Mouse (Mus musculus) ES-Bruce4 (cell line): ENCODE data around the gene Ube2h. TPM values are rescaled to one million over a fixed set of nuclear protein-coding genes. Genes with fewer than 3 reads are reported as not detected.

ENCODE experiments used
- H3K27ac ChIP-seq: 2 replicates; pipeline ENCODE4 v1.5.1; 2012; ENCODE audit warnings: low read length, inconsistent platforms; ENCODE audit not compliant: insufficient read depth
- H3K27me3 ChIP-seq: 2 replicates; pipeline ENCODE4 v1.6.1; 2012; ENCODE audit warnings: mild to moderate bottlenecking, low read length, inconsistent platforms; ENCODE audit not compliant: control insufficient read depth, poor library complexity, insufficient read depth, severe bottlenecking
- H3K36me3 ChIP-seq: 2 replicates; pipeline ENCODE4 v1.6.1; 2012; ENCODE audit warnings: inconsistent platforms, mild to moderate bottlenecking, low read length, moderate library complexity; ENCODE audit not compliant: control insufficient read depth, poor library complexity, insufficient read depth, severe bottlenecking
- H3K4me1 ChIP-seq: one replicate; pipeline ENCODE4 v1.8.1; 2011; ENCODE audit warnings: low read length; ENCODE audit not compliant: control insufficient read depth, insufficient read depth
- H3K4me3 ChIP-seq: 2 replicates; pipeline ENCODE4 v1.5.1; 2011; ENCODE audit warnings: low read depth, mild to moderate bottlenecking, low read length
- H3K9ac ChIP-seq: 2 replicates; pipeline ENCODE4 v1.6.1; 2012; ENCODE audit warnings: low read depth, mild to moderate bottlenecking, inconsistent platforms; ENCODE audit not compliant: poor library complexity, severe bottlenecking
- H3K9me3 ChIP-seq: replicated peaks from 2 replicates; pipeline ENCODE4 v1.6.1; 2012; ENCODE audit warnings: mild to moderate bottlenecking, low read length, inconsistent platforms; ENCODE audit not compliant: control insufficient read depth, poor library complexity, insufficient read depth, severe bottlenecking
- CTCF ChIP-seq: IDR thresholded peaks from one replicate; pipeline ENCODE4 v1.8.1; 2011; ENCODE audit warnings: low read depth, low read length
- EP300 ChIP-seq: IDR thresholded peaks from 2 replicates; pipeline ENCODE4 v1.6.1; 2011; ENCODE audit warnings: low read depth, low read length; ENCODE audit not compliant: insufficient read depth
- POLR2A ChIP-seq: IDR thresholded peaks from one replicate; pipeline ENCODE4 v1.8.1; 2011; ENCODE audit warnings: low read length; ENCODE audit not compliant: insufficient read depth
- polyA plus RNA-seq: library from polyadenylated mRNA; stranded (reverse); fragments of >200 nt; gene quantifications from 2 replicates; pipeline ENCODE4 v1.2.4, GENCODE M21; 2011; ENCODE audit warnings: low read depth; ENCODE audit not compliant: missing spikeins, insufficient read depth, insufficient read length

Ube2h gene
- polyA plus RNA-seq, 1 experiment: 64.6 TPM

DNA sequence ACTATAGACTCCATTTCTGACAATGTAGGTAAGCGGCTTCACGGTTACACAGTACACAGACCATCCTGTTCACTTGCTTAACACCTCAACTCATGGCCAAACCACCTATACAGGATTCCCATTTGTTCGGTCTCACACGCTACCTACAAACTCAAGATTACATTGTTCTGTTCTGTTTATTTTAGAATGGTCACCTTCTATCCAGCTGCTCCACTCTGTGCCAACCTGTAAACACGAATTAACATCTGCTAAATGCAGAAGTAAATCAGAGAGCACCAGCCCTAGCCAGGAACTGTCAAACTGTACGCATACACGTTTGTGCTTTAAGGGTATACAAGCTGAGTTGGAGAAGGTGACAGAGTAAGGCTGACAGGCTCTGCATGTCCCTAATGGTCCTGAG, 27.5 kb downstream of the Ube2h start:
- Histone ChIP-seq H3K27me3 (no peaks in the 10 kb centered on the region), H3K27ac (no peak overlapping the region), H3K9me3 (no peaks in the 10 kb centered on the region), H3K9ac (no peak overlapping the region), H3K4me1 (peaks cover 2% of the 10 kb centered on the region), H3K36me3 (peaks cover 5% of the 10 kb centered on the region; the same call in 1 of the 2 replicates), H3K4me3 (no peak overlapping the region)
- TF ChIP-seq CTCF: no peak
- no peak for TF ChIP-seq EP300
- no peak for TF ChIP-seq POLR2A

DNA sequence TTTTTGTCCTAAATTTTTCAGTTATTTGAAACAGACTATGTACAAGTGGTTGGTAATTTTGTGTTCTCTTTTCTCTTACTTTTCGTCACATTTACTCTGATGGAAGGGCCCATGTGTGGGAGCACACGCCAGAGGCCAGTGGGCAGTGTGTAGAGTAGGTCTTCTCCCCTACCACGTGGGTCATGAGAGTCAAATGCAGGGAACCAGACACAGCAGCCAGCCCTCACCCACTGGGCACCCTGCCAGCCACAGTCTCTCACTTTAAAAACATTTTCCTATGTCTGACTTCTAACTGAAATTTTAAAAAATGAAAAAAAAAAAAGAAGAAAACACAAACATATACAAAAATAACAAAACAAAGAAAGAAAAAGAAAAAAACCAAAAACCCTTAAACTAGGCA, 28.0 kb downstream of the Ube2h start:
- Histone ChIP-seq H3K9ac (no peak overlapping the region), H3K27me3 (no peaks in the 10 kb centered on the region), H3K9me3 (no peaks in the 10 kb centered on the region), H3K36me3 (peaks cover 5% of the 10 kb centered on the region; the same call in 1 of the 2 replicates), H3K4me1 (peaks cover 3% of the 10 kb centered on the region), H3K4me3 (no peak overlapping the region), H3K27ac (no peak overlapping the region)
- TF ChIP-seq EP300 (no peak), POLR2A (no peak), CTCF (no peak)

DNA sequence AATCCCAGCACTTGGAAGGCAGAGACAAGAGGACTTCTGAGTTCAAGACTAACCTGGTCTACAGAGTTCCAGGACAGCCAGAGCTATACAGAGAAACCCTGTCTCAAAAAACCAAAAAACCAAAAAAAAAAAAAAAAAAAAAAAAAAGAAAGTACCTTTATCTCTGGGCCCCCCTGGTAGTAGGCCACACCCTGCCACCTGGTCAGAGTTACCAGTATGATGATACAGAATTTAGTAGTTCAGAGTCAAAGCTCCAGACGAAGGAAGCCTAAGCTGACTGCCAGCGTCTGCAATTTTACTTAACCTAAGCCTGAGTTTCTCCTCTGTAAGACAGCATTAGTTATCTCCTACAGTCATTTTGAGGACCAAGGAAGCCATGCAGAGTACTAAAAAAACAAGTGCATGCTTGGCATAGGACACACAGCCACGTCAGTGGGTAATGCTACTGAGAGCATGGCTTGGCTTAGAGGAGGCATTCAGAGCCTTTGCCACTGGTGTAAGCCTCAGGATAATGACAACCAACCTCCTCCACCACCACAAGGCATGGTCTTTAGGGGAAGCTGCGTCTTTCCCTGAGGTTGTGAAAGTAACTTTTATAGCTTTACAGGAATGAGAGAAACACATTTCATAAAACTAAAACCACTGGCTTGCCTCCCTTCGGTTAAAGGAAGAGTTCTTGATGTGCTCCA, 29.0 kb downstream of the Ube2h start:
- peaks cover 5% of the 10 kb centered on the region; the same call in 1 of the 2 replicates for H3K36me3 ChIP-seq

DNA sequence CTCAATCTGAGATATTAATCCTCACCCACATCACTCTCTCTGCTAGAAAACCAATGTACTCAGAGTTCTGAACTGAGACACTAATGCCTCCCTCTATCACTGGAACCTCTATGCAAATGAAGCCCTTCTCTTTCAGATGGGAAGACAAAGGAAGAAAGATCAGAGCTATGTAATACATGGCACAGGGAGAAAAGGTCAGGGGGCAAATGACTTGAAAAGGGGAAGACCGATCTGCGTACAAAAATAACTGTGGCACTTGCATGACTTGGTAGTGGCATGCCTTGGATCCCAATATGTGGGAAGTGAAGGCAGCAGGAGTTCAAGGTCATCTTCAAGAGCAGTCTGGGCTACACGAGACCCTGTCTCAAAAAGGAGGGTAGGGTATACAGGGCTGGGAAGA, 31.4 kb downstream of the Ube2h start:
- H3K4me3 ChIP-seq: no peak overlapping the region
- peak overlapping the region; percentile 88 for H3K27ac ChIP-seq
- no peaks in the 10 kb centered on the region for H3K9me3 ChIP-seq
- no peak for TF ChIP-seq CTCF
- TF ChIP-seq EP300: 0 out of 2 replicates have a peak, but pooled peaks have one; percentile 40
- no peak for TF ChIP-seq POLR2A
- no peaks in the 10 kb centered on the region for H3K27me3 ChIP-seq
- no peak overlapping the region for H3K9ac ChIP-seq
- H3K36me3 ChIP-seq: peaks cover 4% of the 10 kb centered on the region; the same call in 1 of the 2 replicates
- H3K4me1 ChIP-seq: peaks cover 8% of the 10 kb centered on the region

More for the DNA sequence above, 29.0 kb downstream of the Ube2h start:
- peaks cover 8% of the 10 kb centered on the region for H3K4me1 ChIP-seq
- H3K9ac ChIP-seq: no peak overlapping the region
- TF ChIP-seq EP300 (no peak), POLR2A (no peak), CTCF (no peak)
- no peaks in the 10 kb centered on the region for H3K27me3 ChIP-seq
- peak overlapping the region; percentile 22 for H3K27ac ChIP-seq
- no peak overlapping the region for H3K4me3 ChIP-seq
- no peaks in the 10 kb centered on the region for H3K9me3 ChIP-seq

DNA sequence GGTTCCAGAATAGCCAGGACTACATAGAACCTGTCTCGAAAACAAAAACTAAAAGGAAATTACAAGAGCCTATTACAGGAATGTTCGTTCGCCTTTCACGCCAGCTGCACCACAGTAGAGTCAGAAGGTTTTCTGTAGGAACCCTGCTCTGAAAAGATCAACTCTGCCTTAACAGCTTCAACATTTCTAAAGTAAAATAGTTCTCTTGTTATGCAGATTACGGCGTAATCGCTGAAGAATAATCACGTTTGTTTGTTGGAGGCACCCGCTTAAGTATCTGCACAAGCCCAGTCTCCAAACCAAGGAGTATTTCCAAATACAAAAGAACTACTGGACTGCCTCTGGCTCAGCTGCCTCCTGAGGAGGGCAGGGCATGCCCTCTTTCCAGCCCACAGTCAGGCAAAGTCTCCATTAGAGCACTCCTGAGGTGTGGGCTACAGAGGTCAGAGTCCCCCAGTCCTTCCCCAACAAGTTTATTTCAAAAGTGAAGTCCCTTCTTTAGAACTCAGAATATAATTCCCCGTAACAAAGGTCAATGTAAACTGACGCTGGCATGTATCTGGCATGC, 31.9 kb downstream of the Ube2h start:
- no peak overlapping the region for H3K9ac ChIP-seq
- no peaks in the 10 kb centered on the region for H3K9me3 ChIP-seq
- H3K27me3 ChIP-seq: no peaks in the 10 kb centered on the region
- H3K36me3 ChIP-seq: peaks cover 6% of the 10 kb centered on the region; the same call in 1 of the 2 replicates
- peak overlapping the region; percentile 88 for H3K27ac ChIP-seq
- no peak overlapping the region for H3K4me3 ChIP-seq
- peaks cover 8% of the 10 kb centered on the region for H3K4me1 ChIP-seq
- TF ChIP-seq EP300 (peak; percentile 86), POLR2A (no peak)

- no peak overlapping the region for H3K9ac ChIP-seq
- no peak overlapping the region for H3K4me3 ChIP-seq
- H3K36me3 ChIP-seq: peaks cover 5% of the 10 kb centered on the region; the same call in 1 of the 2 replicates
- H3K9me3 ChIP-seq: no peaks in the 10 kb centered on the region
- H3K27ac ChIP-seq: no peak overlapping the region
- peaks cover 8% of the 10 kb centered on the region for H3K4me1 ChIP-seq
- H3K27me3 ChIP-seq: no peaks in the 10 kb centered on the region
- no peak for TF ChIP-seq EP300
- no peak for TF ChIP-seq CTCF
- TF ChIP-seq POLR2A: no peak
Observed at GRCm38 (mm10) chr6:30269846-30270245, 34.5 kb downstream of the Ube2h start.
